Mouse (Mus musculus) kidney, postnatal 0 days (tissue): Measurements from ENCODE around the gene Ncoa5. TPM values are rescaled to one million over a fixed set of nuclear protein-coding genes. Genes with fewer than 3 reads are reported as not detected.

Experiments used
- ATAC-seq: fragments of 200-750 bp; cut with Nextera tagmentation; replicated peaks from 2 replicates; pipeline ENCODE4 v1.8.0; 2017; ENCODE audit warnings: low read depth, moderate number of reproducible peaks, moderate TSS enrichment, moderate library complexity; ENCODE audit not compliant: low FRiP score
- DNase-seq: peaks from one replicate; pipeline ENCODE4 v3.0.0-alpha.2; 2016; ENCODE audit warnings: low spot score
- H3K27ac ChIP-seq: fragments of 300-500 bp; sonication (generic); 2 replicates; pipeline ENCODE4 v1.5.1; 2014; ENCODE audit warnings: mild to moderate bottlenecking
- H3K27me3 ChIP-seq: fragments of 300-500 bp; sonication (generic); 2 replicates; pipeline ENCODE4 v1.6.1; 2014; ENCODE audit warnings: low read length, mixed read lengths; ENCODE audit not compliant: insufficient read depth
- H3K36me3 ChIP-seq: fragments of 300-500 bp; sonication (generic); 2 replicates; pipeline ENCODE4 v1.6.1; 2014; ENCODE audit warnings: low read length, mixed read lengths; ENCODE audit not compliant: insufficient read depth
- H3K4me1 ChIP-seq: fragments of 300-500 bp; sonication (generic); replicated peaks from 2 replicates; pipeline ENCODE4 v1.6.1; 2014; ENCODE audit warnings: antibody characterized with exemption, low read length, mixed read lengths; ENCODE audit not compliant: insufficient read depth
- H3K4me2 ChIP-seq: fragments of 300-500 bp; sonication (generic); 2 replicates; pipeline ENCODE4 v1.6.1; 2014; ENCODE audit warnings: mild to moderate bottlenecking, low read length, moderate library complexity, mixed read lengths
- H3K4me3 ChIP-seq: fragments of 300-500 bp; sonication (generic); replicated peaks from 2 replicates; pipeline ENCODE4 v1.5.1; 2014; ENCODE audit warnings: low read depth, low read length
- H3K9ac ChIP-seq: fragments of 300-500 bp; sonication (generic); 2 replicates; pipeline ENCODE4 v1.6.1; 2014; ENCODE audit warnings: low read depth, low read length
- H3K9me3 ChIP-seq: fragments of 300-500 bp; sonication (generic); replicated peaks from 2 replicates; pipeline ENCODE4 v1.6.1; 2016; ENCODE audit warnings: low read length, inconsistent platforms, mixed read lengths
- CTCF ChIP-seq: IDR thresholded peaks from 2 replicates; pipeline ENCODE4 v1.5.1; 2016; ENCODE audit warnings: antibody characterized with exemption, low read depth, mild to moderate bottlenecking, moderate library complexity
- WGBS: fragments of 180-500 bp; shearing (Covaris S2); extraction: QIAGEN DNeasy Blood & Tissue Kit; methylation state at CpG from one replicate; pipeline ENCODE4 v1.1.7; 2014; 5-methylcytosine and 5-hydroxymethylcytosine counted together
- polyA plus RNA-seq: library from polyadenylated mRNA; unstranded; fragments of >200 nt; fragmentation: Nextera tagmentation; extraction: Ambion mirVana; gene quantifications from 2 replicates; pipeline ENCODE4 v1.2.1, GENCODE M21; 2015

Gene Ncoa5
- polyA plus RNA-seq, 1 experiment from 2014 or later = 35.6 TPM

- H3K36me3 ChIP-seq = peaks cover 68% of the 10 kb centered on the region
- WGBS = 95% methylated on average over 13 of the region's 13 CpGs
- H3K4me1 ChIP-seq = peaks cover 10% of the 10 kb centered on the region; the same call in 1 of the 2 replicates
- peaks cover 12% of the 10 kb centered on the region; the same call in 1 of the 2 replicates for H3K27me3 ChIP-seq
- H3K9me3 ChIP-seq = no peaks in the 10 kb centered on the region
- H3K4me2 ChIP-seq = no peak overlapping the region
- no peak overlapping the region for H3K9ac ChIP-seq
- ATAC-seq = no peak
- no peak overlapping the region for H3K27ac ChIP-seq
- no peak for TF ChIP-seq CTCF
- no peak for DNase-seq
- no peak overlapping the region for H3K4me3 ChIP-seq
Measured at GRCm38 (mm10) chr2:165001958-165002357, 32.7 kb downstream of the Ncoa5 start.

- H3K9me3 ChIP-seq = no peaks in the 10 kb centered on the region
- H3K27ac ChIP-seq = no peak overlapping the region
- H3K4me3 ChIP-seq = peak overlapping the region; percentile 27
- H3K27me3 ChIP-seq = peaks cover 15% of the 10 kb centered on the region; the same call in 1 of the 2 replicates
- peaks cover 10% of the 10 kb centered on the region; the same call in 1 of the 2 replicates for H3K4me1 ChIP-seq
- peak overlapping the region; percentile 29; the same call in 1 of the 2 replicates for H3K9ac ChIP-seq
- DNase-seq (peak; percentile 44), ATAC-seq (no peak)
- peaks cover 30% of the 10 kb centered on the region for H3K36me3 ChIP-seq
- peak overlapping the region; percentile 57 for H3K4me2 ChIP-seq
- WGBS = under 1% methylated on average over 49 of the region's 52 CpGs
- TF ChIP-seq CTCF = no peak
Measured at GRCm38 (mm10) chr2:164997721-164998428, 36.8 kb downstream of the Ncoa5 start.

GRCm38 (mm10) chr2:164996848-164997720 lies 37.6 kb downstream of the Ncoa5 start:
- peak overlapping the region; percentile 57 for H3K4me2 ChIP-seq
- no peak overlapping the region for H3K9ac ChIP-seq
- no peak for TF ChIP-seq CTCF
- no peak for ATAC-seq
- peak overlapping the region; percentile 27 for H3K4me3 ChIP-seq
- peaks cover 10% of the 10 kb centered on the region; the same call in 1 of the 2 replicates for H3K4me1 ChIP-seq
- peak; percentile 17 for DNase-seq
- peaks cover 15% of the 10 kb centered on the region; the same call in 1 of the 2 replicates for H3K27me3 ChIP-seq
- 9% methylated on average over 49 of the region's 49 CpGs for WGBS
- H3K36me3 ChIP-seq = peaks cover 22% of the 10 kb centered on the region; the same call in 1 of the 2 replicates
- no peaks in the 10 kb centered on the region for H3K9me3 ChIP-seq
- no peak overlapping the region for H3K27ac ChIP-seq

GRCm38 (mm10) chr2:164995976-164996375 lies 38.7 kb downstream of the Ncoa5 start:
- H3K36me3 ChIP-seq = peaks cover 12% of the 10 kb centered on the region; the same call in 1 of the 2 replicates
- no peak overlapping the region for H3K4me2 ChIP-seq
- no peak overlapping the region for H3K4me3 ChIP-seq
- H3K9ac ChIP-seq = no peak overlapping the region
- H3K9me3 ChIP-seq = no peaks in the 10 kb centered on the region
- no peak for TF ChIP-seq CTCF
- no peak overlapping the region for H3K27ac ChIP-seq
- H3K4me1 ChIP-seq = peaks cover 10% of the 10 kb centered on the region; the same call in 1 of the 2 replicates
- DNase-seq (no peak), ATAC-seq (no peak)
- peaks cover 15% of the 10 kb centered on the region; the same call in 1 of the 2 replicates for H3K27me3 ChIP-seq
- WGBS = 79% methylated on average over 11 of the region's 11 CpGs

- no peak for ATAC-seq
- Histone ChIP-seq H3K27me3 (peaks cover 15% of the 10 kb centered on the region; the same call in 1 of the 2 replicates), H3K4me2 (no peak overlapping the region), H3K4me1 (peaks cover 10% of the 10 kb centered on the region; the same call in 1 of the 2 replicates), H3K9me3 (no peaks in the 10 kb centered on the region), H3K27ac (no peak overlapping the region), H3K4me3 (no peak overlapping the region), H3K9ac (no peak overlapping the region), H3K36me3 (0 out of 2 replicates have a peak, but pooled peaks cover 3% of the 10 kb centered on the region)
- no peak for TF ChIP-seq CTCF
- WGBS = 54% methylated on average over 21 of the region's 21 CpGs
- no peak for DNase-seq
Measured at GRCm38 (mm10) chr2:164994659-164995428, 39.8 kb downstream of the Ncoa5 start.
